Mouse (Mus musculus) MEL (cell line): Measurements from ENCODE around the gene Specc1l. TPM values are rescaled to one million over a fixed set of nuclear protein-coding genes. Genes with fewer than 3 reads are reported as not detected.

ENCODE experiments used
- DNase-seq: peaks from one replicate; pipeline ENCODE4 v3.0.0; 2011; ENCODE audit warnings: low read depth, low spot score
- H3K27ac ChIP-seq: 2 replicates; pipeline ENCODE4 v1.5.1; 2012; ENCODE audit warnings: low read depth, mild to moderate bottlenecking, control low read depth, low read length, moderate library complexity; ENCODE audit not compliant: control insufficient read depth
- H3K27me3 ChIP-seq, 2 experiments: fragments of 150-350 bp in 1 of 2; sonication (generic) in 1 of 2; 2 replicates each; pipeline ENCODE4 v1.6.1; 2012; ENCODE audit warnings: low read length in 2 of 2, mild to moderate bottlenecking in 2 of 2, improper control_type of control experiment in 1 of 2, moderate library complexity in 1 of 2; ENCODE audit not compliant: insufficient read depth in 2 of 2, control insufficient read depth in 1 of 2
- H3K36me3 ChIP-seq, 2 experiments: 2 replicates each; pipeline ENCODE4 v1.6.1; 2012 to 2014; ENCODE audit warnings: low read length in 2 of 2, improper control_type of control experiment in 1 of 2, inconsistent platforms in 1 of 2, mild to moderate bottlenecking in 1 of 2; ENCODE audit not compliant: insufficient read depth in 2 of 2, control insufficient read depth in 1 of 2
- H3K4me1 ChIP-seq, 2 experiments: fragments of 150-350 bp in 1 of 2; sonication (generic) in 1 of 2; 2 replicates each; pipeline ENCODE4 v1.6.1; 2012; ENCODE audit warnings: low read length in 2 of 2, improper control_type of control experiment in 1 of 2, mild to moderate bottlenecking in 1 of 2; ENCODE audit not compliant: insufficient read depth in 2 of 2, control insufficient read depth in 1 of 2
- H3K4me3 ChIP-seq, 2 experiments: fragments of 150-350 bp in 1 of 2; sonication (generic) in 1 of 2; 2 replicates each; pipeline ENCODE4 v1.5.1; 2012; ENCODE audit warnings: low read depth in 2 of 2, low read length in 2 of 2, mild to moderate bottlenecking in 2 of 2, moderate library complexity in 2 of 2, control low read depth in 1 of 2, improper control_type of control experiment in 1 of 2; ENCODE audit not compliant: control insufficient read depth in 1 of 2, insufficient read depth in 1 of 2
- H3K79me2 ChIP-seq: 2 replicates; pipeline ENCODE4 v1.6.1; 2012; ENCODE audit warnings: mild to moderate bottlenecking, low read length, moderate library complexity; ENCODE audit not compliant: control insufficient read depth, poor library complexity, insufficient read depth
- H3K9ac ChIP-seq: 2 replicates; pipeline ENCODE4 v1.6.1; 2012; ENCODE audit warnings: low read depth, mild to moderate bottlenecking, control low read depth, low read length, moderate library complexity; ENCODE audit not compliant: control insufficient read depth, poor library complexity, severe bottlenecking
- H3K9me3 ChIP-seq: fragments of 150-350 bp; sonication (generic); replicated peaks from 2 replicates; pipeline ENCODE4 v1.6.1; 2012; ENCODE audit warnings: mild to moderate bottlenecking, low read length, improper control_type of control experiment, moderate library complexity; ENCODE audit not compliant: insufficient read depth
- BHLHE40 ChIP-seq: IDR thresholded peaks from 2 replicates; pipeline ENCODE4 v1.6.1; 2012; ENCODE audit warnings: low read depth, mild to moderate bottlenecking, inconsistent platforms, low read length, improper control_type of control experiment, borderline replicate concordance
- CTCF ChIP-seq, 3 experiments: IDR thresholded peaks in 2 of 3; conservative IDR thresholded peaks in 1 of 3; 2 replicates each; pipeline ENCODE4 v1.5.1; 2011 to 2012; ENCODE audit warnings: low read length in 3 of 3, low read depth in 2 of 3, mild to moderate bottlenecking in 2 of 3, improper control_type of control experiment in 1 of 3, inconsistent platforms in 1 of 3, mixed read lengths in 1 of 3, moderate library complexity in 1 of 3; ENCODE audit not compliant: control insufficient read depth in 1 of 3, insufficient read depth in 1 of 3, poor library complexity in 1 of 3, severe bottlenecking in 1 of 3
- E2F4 ChIP-seq: IDR thresholded peaks from 2 replicates; pipeline ENCODE4 v1.6.1; 2011; ENCODE audit warnings: low read depth, low read length, improper control_type of control experiment, borderline replicate concordance
- GATA1 ChIP-seq: IDR thresholded peaks from 2 replicates; pipeline ENCODE4 v1.6.1; 2011; ENCODE audit warnings: low read depth, low read length, improper control_type of control experiment
- MAFK ChIP-seq: IDR thresholded peaks from 2 replicates; pipeline ENCODE4 v1.6.1; 2011; ENCODE audit warnings: low read depth, mild to moderate bottlenecking, low read length, improper control_type of control experiment, borderline replicate concordance
- MEF2A ChIP-seq: IDR thresholded peaks from 2 replicates; pipeline ENCODE4 v1.6.1; 2014; ENCODE audit warnings: low read depth, mild to moderate bottlenecking, inconsistent platforms, low read length, improper control_type of control experiment; ENCODE audit not compliant: poor library complexity, insufficient replicate concordance, severe bottlenecking; ENCODE audit errors: extremely low read depth
- MXI1 ChIP-seq: IDR thresholded peaks from 2 replicates; pipeline ENCODE4 v1.6.1; 2011; ENCODE audit warnings: mild to moderate bottlenecking, low read depth, low read length, improper control_type of control experiment
- MYC ChIP-seq: IDR thresholded peaks from 2 replicates; pipeline ENCODE4 v1.6.1; 2011; ENCODE audit warnings: low read depth, mild to moderate bottlenecking, low read length, improper control_type of control experiment, moderate library complexity
- NRF1 ChIP-seq: IDR thresholded peaks from 2 replicates; pipeline ENCODE4 v1.6.1; 2014; ENCODE audit warnings: low read depth, mild to moderate bottlenecking, inconsistent platforms, low read length, improper control_type of control experiment, moderate library complexity; ENCODE audit not compliant: poor library complexity, insufficient read depth, severe bottlenecking
- POLR2AphosphoS2 ChIP-seq: IDR thresholded peaks from 2 replicates; pipeline ENCODE4 v1.6.1; 2011; ENCODE audit warnings: low read length, improper control_type of control experiment
- POLR2AphosphoS5 ChIP-seq: IDR thresholded peaks from 2 replicates; pipeline ENCODE4 v1.6.1; 2012; ENCODE audit warnings: low read depth, borderline replicate concordance, mild to moderate bottlenecking, inconsistent platforms, low read length, moderate library complexity, mixed read lengths
- SIN3A ChIP-seq: IDR thresholded peaks from 2 replicates; pipeline ENCODE4 v1.6.1; 2012; ENCODE audit warnings: low read length, improper control_type of control experiment, inconsistent platforms
- UBTF ChIP-seq: IDR thresholded peaks from 2 replicates; pipeline ENCODE4 v1.6.1; 2012; ENCODE audit warnings: low read depth, mild to moderate bottlenecking, inconsistent platforms, low read length, improper control_type of control experiment, moderate library complexity, borderline replicate concordance; ENCODE audit not compliant: insufficient read depth
- USF1 ChIP-seq: IDR thresholded peaks from 2 replicates; pipeline ENCODE4 v1.6.1; 2014; ENCODE audit warnings: low read depth, mild to moderate bottlenecking, inconsistent platforms, low read length, improper control_type of control experiment, moderate library complexity
- USF2 ChIP-seq, 2 experiments: IDR thresholded peaks; 2 replicates each; pipeline ENCODE4 v1.6.1; 2011 to 2012; ENCODE audit warnings: improper control_type of control experiment in 2 of 2, low read length in 2 of 2, borderline replicate concordance in 1 of 2, inconsistent platforms in 1 of 2, low read depth in 1 of 2, mild to moderate bottlenecking in 1 of 2; ENCODE audit not compliant: insufficient read depth in 1 of 2
- ZKSCAN1 ChIP-seq: IDR thresholded peaks from 2 replicates; pipeline ENCODE4 v1.6.1; 2012; ENCODE audit warnings: low read depth, mild to moderate bottlenecking, inconsistent platforms, low read length, improper control_type of control experiment, moderate library complexity
- ZMIZ1 ChIP-seq: IDR thresholded peaks from 2 replicates; pipeline ENCODE4 v1.6.1; 2012; ENCODE audit warnings: low read depth, mild to moderate bottlenecking, inconsistent platforms, low read length, improper control_type of control experiment, moderate library complexity
- ZNF384 ChIP-seq: IDR thresholded peaks from 2 replicates; pipeline ENCODE4 v1.6.1; 2012; ENCODE audit warnings: low read depth, mild to moderate bottlenecking, inconsistent platforms, low read length, improper control_type of control experiment
- polyA plus RNA-seq, 2 experiments: library from polyadenylated mRNA; stranded (reverse) in 1 of 2; unstranded in 1 of 2; fragments of >175 nt in 1 of 2; fragments of >200 nt in 1 of 2; gene quantifications; 2 replicates each; pipeline versions ENCODE4 v1.2.1 to v1.2.4; 2012; ENCODE audit warnings: low replicate concordance in 2 of 2, low read depth in 1 of 2; ENCODE audit not compliant: insufficient read length in 2 of 2, insufficient read depth in 1 of 2, missing spikeins in 1 of 2
- total RNA-seq: library from RNA; depleted of rRNA; stranded (reverse); fragments of 300-350 nt; gene quantifications from 2 replicates; pipeline ENCODE4 v1.2.3, GENCODE M21; 2012

Specc1l gene
- total and polyA plus RNA-seq, 3 experiments, result 12.3 to 30.6 (median 15.1) TPM

- no peak overlapping the region for H3K27ac ChIP-seq
- H3K36me3 ChIP-seq, result no peaks in the 10 kb centered on the region
- H3K9ac ChIP-seq, result no peak overlapping the region
Observed at GRCm38 (mm10) chr10:75318206-75318605, 106.3 kb downstream of the Specc1l start.

DNA sequence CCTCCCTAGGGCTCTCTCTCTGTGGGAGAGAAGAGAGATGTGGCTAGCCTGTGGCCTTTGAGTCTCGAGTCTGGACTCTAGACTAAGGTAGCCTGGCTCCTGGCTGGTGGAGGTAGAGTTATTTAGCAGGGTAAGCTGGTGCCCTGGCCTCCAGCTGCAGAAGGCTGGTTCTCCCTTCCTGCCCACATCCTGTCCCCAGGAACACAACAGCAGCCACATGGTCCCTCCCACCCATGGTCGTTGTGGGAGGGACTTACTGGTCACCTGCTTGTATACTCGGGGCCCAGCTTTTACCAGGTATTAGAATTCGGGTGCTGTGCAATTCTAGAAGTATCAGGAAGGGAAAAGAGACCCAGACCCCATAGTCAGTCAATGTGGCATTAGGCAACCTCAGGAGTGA, 108.4 kb downstream of the Specc1l start:
- DNase-seq, result no peak
- Histone ChIP-seq H3K9ac (no peak overlapping the region), H3K4me1 (no peaks in the 10 kb centered on the region), H3K36me3 (no peaks in the 10 kb centered on the region), H3K9me3 (no peaks in the 10 kb centered on the region), H3K79me2 (no peaks in the 10 kb centered on the region), H3K27ac (no peak overlapping the region), H3K27me3 (no peaks in the 10 kb centered on the region), H3K4me3 (no peak overlapping the region)
- TF ChIP-seq BHLHE40, result no peak
- TF ChIP-seq CTCF (IDR thresholded peaks at IDR 0.05 in 2 of 3, conservative IDR thresholded peaks at IDR 0.05 in 1 of 3; ENCODE audit: control insufficient read depth in 1 of 3, insufficient read depth in 1 of 3, low read depth in 2 of 3, low read length in 3 of 3, poor library complexity in 1 of 3, severe bottlenecking in 1 of 3), result no peak
- no peak for TF ChIP-seq POLR2AphosphoS5
- no peak for TF ChIP-seq UBTF
- TF ChIP-seq MEF2A, result no peak
- TF ChIP-seq MAFK, result no peak
- no peak for TF ChIP-seq USF2 (IDR thresholded peaks at IDR 0.05; ENCODE audit: borderline replicate concordance in 1 of 2, insufficient read depth in 1 of 2, low read depth in 1 of 2, low read length in 2 of 2)
- no peak for TF ChIP-seq GATA1
- no peak for TF ChIP-seq MXI1
- no peak for TF ChIP-seq SIN3A
- TF ChIP-seq ZKSCAN1, result no peak

More at GRCm38 (mm10) chr10:75318206-75318605, 106.3 kb downstream of the Specc1l start:
- Histone ChIP-seq H3K9me3 (no peaks in the 10 kb centered on the region), H3K4me1 (no peaks in the 10 kb centered on the region), H3K79me2 (no peaks in the 10 kb centered on the region), H3K27me3 (no peaks in the 10 kb centered on the region), H3K4me3 (no peak overlapping the region)
- DNase-seq, result no peak
- TF ChIP-seq E2F4 (no peak), MYC (no peak), CTCF (IDR thresholded peaks at IDR 0.05 in 2 of 3, conservative IDR thresholded peaks at IDR 0.05 in 1 of 3; ENCODE audit: control insufficient read depth in 1 of 3, insufficient read depth in 1 of 3, low read depth in 2 of 3, low read length in 3 of 3, poor library complexity in 1 of 3, severe bottlenecking in 1 of 3) (no peak), ZMIZ1 (no peak), ZNF384 (no peak), NRF1 (no peak), POLR2AphosphoS2 (no peak), MXI1 (no peak), USF1 (no peak)
